Mouse (Mus musculus): Measurements from ENCODE around the gene Exoc3l4.

Exoc3l4 gene

GRCm38 (mm10) chr12:111434164-111434744 lies 17.4 kb downstream of the Exoc3l4 start:
- DNase-seq (ENCODE audit: low read depth, low spot score) = peak; percentile 66

- no peak for DNase-seq (ENCODE audit: low read depth, low spot score)
These were observed 18.0 kb downstream of the Exoc3l4 start for GRCm38 (mm10) chr12:111434745-111435327.

DNA sequence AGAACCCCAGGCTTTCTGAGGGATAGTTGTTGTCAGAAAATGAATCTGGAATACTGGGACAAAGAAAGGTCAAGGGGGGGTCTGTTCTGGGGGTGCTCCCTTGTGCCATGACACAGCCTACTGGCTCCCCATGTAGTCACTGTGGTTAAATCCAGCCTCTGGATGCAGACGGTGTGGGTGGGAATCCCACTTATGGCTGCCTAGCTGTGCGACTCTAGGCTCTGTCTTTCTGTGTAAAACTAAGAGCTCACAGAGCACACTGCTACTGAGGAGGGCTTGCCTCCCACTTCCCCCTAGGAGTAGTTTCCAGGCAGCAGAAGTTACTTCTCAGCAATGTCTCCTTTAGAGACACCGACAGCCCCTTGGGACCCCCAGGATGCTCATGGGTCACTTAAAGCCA lies 19.4 kb downstream of the Exoc3l4 start:
- no peak for DNase-seq (ENCODE audit: low read depth, low spot score)

- DNase-seq (ENCODE audit: low read depth, low spot score) = no peak
These were observed 19.8 kb downstream of the Exoc3l4 start for GRCm38 (mm10) chr12:111436640-111437039.

- no peak for DNase-seq (ENCODE audit: low read depth, low spot score)
These were observed 20.5 kb downstream of the Exoc3l4 start for GRCm38 (mm10) chr12:111437222-111437900.

DNA sequence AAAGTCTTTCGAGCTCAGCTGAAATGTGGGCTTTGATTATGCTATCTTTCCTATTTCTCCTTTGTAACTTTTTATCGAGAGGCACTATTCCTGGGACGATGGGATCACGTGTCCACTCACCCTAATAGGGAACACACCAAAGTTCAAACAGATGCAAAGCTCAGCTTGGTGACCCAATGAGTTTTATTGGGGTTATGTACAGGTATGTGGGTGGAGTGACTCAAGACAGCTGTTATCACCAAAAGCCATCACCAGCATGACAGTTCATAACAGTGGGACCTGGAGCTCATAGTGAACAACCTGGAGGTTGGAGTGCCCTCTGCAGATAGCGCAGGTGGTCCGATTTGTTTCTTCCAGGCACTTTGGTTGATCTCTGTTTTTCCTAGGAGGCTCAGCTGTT lies 22.0 kb downstream of the Exoc3l4 start:
- DNase-seq (ENCODE audit: low read depth, low spot score) = no peak

DNA sequence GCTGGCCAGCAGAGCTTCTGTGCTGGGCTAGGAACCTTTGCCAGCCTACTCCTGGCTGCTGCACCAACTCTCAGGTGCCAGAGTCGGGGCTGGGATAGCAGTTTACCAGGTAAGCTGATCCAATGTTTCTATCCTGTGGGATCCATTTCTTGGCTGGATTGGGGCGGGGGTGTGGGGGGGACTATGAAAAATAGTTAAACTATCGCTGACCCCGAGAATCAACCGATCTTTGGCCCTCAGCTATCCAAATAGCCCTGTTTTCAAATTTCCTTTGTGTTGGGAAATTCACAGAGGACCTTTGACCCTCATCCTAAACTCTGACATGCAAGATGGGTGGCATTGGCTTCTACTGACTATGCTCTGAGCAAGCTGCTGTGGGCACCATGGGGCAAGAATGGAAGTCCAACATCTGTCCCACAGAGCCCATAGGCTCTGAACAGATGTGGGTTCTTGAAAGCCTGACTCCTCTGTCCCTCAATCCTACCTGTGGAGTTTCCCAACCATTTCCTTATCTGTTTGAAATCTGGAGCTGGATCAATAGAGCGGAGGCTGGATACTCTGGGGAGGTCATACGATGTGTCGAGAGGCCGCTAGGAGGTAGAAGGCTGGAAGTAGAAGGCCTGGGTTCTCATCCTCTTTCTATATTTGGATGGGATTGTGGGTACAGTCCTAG lies 24.0 kb downstream of the Exoc3l4 start:
- no peak for DNase-seq (ENCODE audit: low read depth, low spot score)

GRCm38 (mm10) chr12:111441523-111441922 lies 24.7 kb downstream of the Exoc3l4 start:
- no peak for DNase-seq (ENCODE audit: low read depth, low spot score)

GRCm38 (mm10) chr12:111442309-111443010 lies 25.6 kb downstream of the Exoc3l4 start, which contains the start of gene Tnfaip2:
Gene Tnfaip2 (plus strand): TSS chr12:111442469.
- DNase-seq (ENCODE audit: low read depth, low spot score) = no peak

- no peak for DNase-seq (ENCODE audit: low read depth, low spot score)
These were observed 26.4 kb downstream of the Exoc3l4 start for GRCm38 (mm10) chr12:111443011-111443870.

- DNase-seq (ENCODE audit: low read depth, low spot score) = no peak
These were observed 27.4 kb downstream of the Exoc3l4 start for GRCm38 (mm10) chr12:111443921-111444831.

DNA sequence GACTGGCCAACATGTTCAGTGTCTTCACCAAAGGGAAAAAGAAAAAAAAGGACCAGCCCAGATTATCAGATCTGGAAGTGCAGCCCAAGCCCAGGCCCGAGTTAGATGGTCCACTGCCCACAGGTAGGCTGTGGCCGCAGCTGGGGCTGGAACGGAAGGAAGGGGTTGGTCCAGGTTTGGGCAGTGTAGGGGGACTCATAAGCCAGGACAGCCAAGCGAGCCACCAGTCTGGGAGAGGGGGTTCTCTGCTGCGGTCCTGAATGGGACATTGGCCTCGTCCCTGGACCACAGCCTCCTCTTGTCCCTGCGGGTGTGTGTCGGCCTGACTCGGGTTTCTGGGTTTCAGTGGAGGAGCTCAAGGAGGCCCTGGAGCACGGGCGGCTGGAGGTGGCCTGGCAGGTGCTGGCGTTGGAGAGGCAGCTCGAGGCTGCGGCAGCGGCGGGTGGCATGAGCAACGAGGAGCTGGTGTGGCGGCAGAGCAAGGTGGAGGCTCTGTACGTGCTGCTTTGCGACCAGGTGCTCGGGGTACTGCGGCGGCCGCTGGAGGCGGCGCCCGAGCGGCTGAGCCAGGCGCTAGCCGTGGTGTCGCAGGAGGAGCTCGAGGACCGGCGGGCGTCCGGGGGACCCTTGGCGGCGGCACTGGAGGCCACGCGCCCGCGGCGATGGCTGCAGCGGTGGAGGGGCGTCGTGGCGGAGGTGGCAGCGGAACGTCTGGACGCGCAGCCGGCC lies 28.5 kb downstream of the Exoc3l4 start:
- DNase-seq (ENCODE audit: low read depth, low spot score) = no peak

- DNase-seq (ENCODE audit: low read depth, low spot score) = no peak
These were observed 29.2 kb downstream of the Exoc3l4 start for GRCm38 (mm10) chr12:111445890-111446613.

DNA sequence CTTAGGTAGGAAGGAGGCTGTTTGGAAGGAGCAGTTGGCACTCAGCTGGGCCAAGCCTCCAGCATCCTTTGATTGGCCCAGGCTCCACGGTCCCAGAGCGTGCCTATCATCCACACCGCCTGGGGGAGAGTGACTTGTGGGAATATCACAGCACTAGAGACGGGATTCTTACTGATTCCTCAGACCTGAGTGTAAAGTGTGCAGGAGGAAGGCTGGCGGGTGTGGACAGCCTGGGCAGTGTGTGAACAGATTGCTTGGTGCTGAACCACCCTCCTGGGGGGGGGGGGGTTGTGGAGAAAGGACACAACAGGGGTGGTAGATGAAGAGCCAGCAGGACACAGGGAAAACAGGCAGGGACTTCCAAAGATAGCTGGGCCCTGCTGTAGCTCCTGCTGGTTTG lies 29.9 kb downstream of the Exoc3l4 start:
- no peak for DNase-seq (ENCODE audit: low read depth, low spot score)

GRCm38 (mm10) chr12:111447350-111447749 lies 30.5 kb downstream of the Exoc3l4 start:
- DNase-seq (ENCODE audit: low read depth, low spot score) = no peak

DNA sequence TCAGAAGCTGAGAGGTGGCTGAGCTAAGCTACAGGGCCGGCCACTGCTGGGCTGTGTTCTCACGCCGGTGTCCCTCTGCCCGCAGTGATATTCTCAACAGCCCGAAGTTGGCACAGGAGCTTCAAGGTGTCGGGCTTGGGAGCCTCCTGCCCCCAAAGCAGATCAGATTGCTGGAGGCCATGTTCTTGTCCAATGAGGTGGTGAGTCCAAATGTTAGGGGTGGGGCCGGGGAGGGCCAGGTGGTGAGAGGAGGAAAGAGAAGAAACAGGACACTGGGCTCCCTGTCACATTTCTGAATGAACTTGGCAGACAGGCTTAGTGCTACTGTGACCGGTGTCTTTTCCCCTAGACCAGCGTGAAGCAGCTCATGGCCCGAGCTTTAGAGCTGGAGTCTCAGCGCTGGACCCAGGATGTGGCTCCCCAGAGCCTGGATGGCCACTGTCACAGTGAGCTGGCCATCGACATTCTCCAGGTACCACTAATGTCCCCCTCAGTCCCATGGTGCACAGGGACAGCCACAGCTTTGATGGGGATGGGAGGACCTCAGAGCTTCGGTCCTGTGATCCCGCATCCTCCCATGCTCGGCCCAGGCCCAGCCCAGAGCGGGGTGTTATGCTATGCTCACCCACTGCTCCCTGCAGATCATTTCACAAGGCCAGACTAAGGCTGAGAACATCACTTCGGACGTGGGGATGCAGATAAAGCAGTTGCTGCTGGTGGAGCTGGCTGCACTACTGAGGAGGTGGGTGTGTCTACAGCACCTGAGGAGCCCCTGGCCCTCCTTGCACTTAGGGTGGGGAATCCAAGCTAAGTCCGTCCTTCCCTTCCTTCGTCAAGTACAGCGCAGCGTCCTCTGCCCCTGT lies 31.3 kb downstream of the Exoc3l4 start:
- DNase-seq (ENCODE audit: low read depth, low spot score) = no peak

- DNase-seq (ENCODE audit: low read depth, low spot score) = no peak
These were observed 32.3 kb downstream of the Exoc3l4 start for GRCm38 (mm10) chr12:111448931-111449705.

Data from brain, embryonic 18.5 days (tissue).